Mouse (Mus musculus): ENCODE measurements at regions not wholly inside any gene's neighbourhood (a gene's known extent, or its start where the extent isn't known, plus 50 kb on each side); places are given as distances from the start of the nearest gene placed in this dataset.

GRCm38 (mm10) chr1:61387587-61387986, 251.0 kb upstream of the Pard3b start:
- H3K36me3 ChIP-seq (ENCODE audit: insufficient read depth, low read length), result no peaks in the 10 kb centered on the region
- no peaks in the 10 kb centered on the region for H3K4me1 ChIP-seq (ENCODE audit: insufficient read depth, low read depth, low read length)
- WGBS, result 33% methylated on average over 4 of the region's 4 CpGs
- no peak overlapping the region for H3K27ac ChIP-seq (ENCODE audit: low read length)
- ATAC-seq, result no peak
- no peaks in the 10 kb centered on the region for H3K9me3 ChIP-seq (ENCODE audit: low read length)
- no peak for DNase-seq (ENCODE audit: low spot score)
- H3K27me3 ChIP-seq (replicated peaks; ENCODE audit: insufficient read depth, low read length), result no peaks in the 10 kb centered on the region
- no peak overlapping the region for H3K9ac ChIP-seq (replicated peaks; ENCODE audit: low read depth)
- TF ChIP-seq EP300 (IDR thresholded peaks at IDR 0.05), result no peak
- no peak for TF ChIP-seq CTCF (IDR thresholded peaks at IDR 0.05)
- no peak overlapping the region for H3K4me3 ChIP-seq (ENCODE audit: low read depth, low read length)
- H3K4me2 ChIP-seq (replicated peaks; ENCODE audit: low read depth, low read length), result no peak overlapping the region

GRCm38 (mm10) chr1:61397796-61398195, 240.8 kb upstream of the Pard3b start:
- TF ChIP-seq CTCF (IDR thresholded peaks at IDR 0.05) (no peak), EP300 (IDR thresholded peaks at IDR 0.05) (no peak)
- ATAC-seq (no peak), DNase-seq (ENCODE audit: low spot score) (no peak)
- Histone ChIP-seq H3K9me3 (ENCODE audit: low read length) (no peaks in the 10 kb centered on the region), H3K4me2 (replicated peaks; ENCODE audit: low read depth, low read length) (no peak overlapping the region), H3K27ac (ENCODE audit: low read length) (no peak overlapping the region), H3K27me3 (replicated peaks; ENCODE audit: insufficient read depth, low read length) (no peaks in the 10 kb centered on the region), H3K4me1 (ENCODE audit: insufficient read depth, low read depth, low read length) (no peaks in the 10 kb centered on the region), H3K36me3 (ENCODE audit: insufficient read depth, low read length) (no peaks in the 10 kb centered on the region), H3K4me3 (ENCODE audit: low read depth, low read length) (no peak overlapping the region), H3K9ac (replicated peaks; ENCODE audit: low read depth) (no peak overlapping the region)
- 71% methylated on average over 6 of the region's 6 CpGs for WGBS

- Histone ChIP-seq H3K9ac (replicated peaks; ENCODE audit: low read depth) (no peak overlapping the region), H3K27me3 (replicated peaks; ENCODE audit: insufficient read depth, low read length) (no peaks in the 10 kb centered on the region), H3K4me2 (replicated peaks; ENCODE audit: low read depth, low read length) (peak overlapping the region; percentile 46), H3K36me3 (ENCODE audit: insufficient read depth, low read length) (no peaks in the 10 kb centered on the region), H3K4me3 (ENCODE audit: low read depth, low read length) (peak overlapping the region; percentile 26; the same call in 1 of the 2 replicates), H3K27ac (ENCODE audit: low read length) (no peak overlapping the region), H3K9me3 (ENCODE audit: low read length) (no peaks in the 10 kb centered on the region), H3K4me1 (ENCODE audit: insufficient read depth, low read depth, low read length) (no peaks in the 10 kb centered on the region)
- no peak for DNase-seq (ENCODE audit: low spot score)
- ATAC-seq, result no peak
- 31% methylated on average over 8 of the region's 8 CpGs for WGBS
- TF ChIP-seq EP300 (IDR thresholded peaks at IDR 0.05), result no peak
- no peak for TF ChIP-seq CTCF (IDR thresholded peaks at IDR 0.05)
Measured at GRCm38 (mm10) chr1:61402339-61402738, 236.3 kb upstream of the Pard3b start.

GRCm38 (mm10) chr1:61407201-61407600, 231.4 kb upstream of the Pard3b start:
- no peaks in the 10 kb centered on the region for H3K9me3 ChIP-seq (ENCODE audit: low read length)
- TF ChIP-seq CTCF (IDR thresholded peaks at IDR 0.05) (no peak), EP300 (IDR thresholded peaks at IDR 0.05) (no peak)
- H3K9ac ChIP-seq (replicated peaks; ENCODE audit: low read depth), result no peak overlapping the region
- no peak overlapping the region for H3K4me2 ChIP-seq (replicated peaks; ENCODE audit: low read depth, low read length)
- H3K27me3 ChIP-seq (replicated peaks; ENCODE audit: insufficient read depth, low read length), result no peaks in the 10 kb centered on the region
- no peak for ATAC-seq
- H3K4me3 ChIP-seq (ENCODE audit: low read depth, low read length), result no peak overlapping the region
- no peaks in the 10 kb centered on the region for H3K4me1 ChIP-seq (ENCODE audit: insufficient read depth, low read depth, low read length)
- no peaks in the 10 kb centered on the region for H3K36me3 ChIP-seq (ENCODE audit: insufficient read depth, low read length)
- WGBS, result 80% methylated on average over 9 of the region's 9 CpGs
- DNase-seq (ENCODE audit: low spot score), result no peak
- no peak overlapping the region for H3K27ac ChIP-seq (ENCODE audit: low read length)

GRCm38 (mm10) chr1:61414772-61415171, 223.9 kb upstream of the Pard3b start:
- no peaks in the 10 kb centered on the region for H3K9me3 ChIP-seq (ENCODE audit: low read length)
- no peak for DNase-seq (ENCODE audit: low spot score)
- TF ChIP-seq CTCF (IDR thresholded peaks at IDR 0.05), result no peak
- TF ChIP-seq EP300 (IDR thresholded peaks at IDR 0.05), result no peak
- H3K9ac ChIP-seq (replicated peaks; ENCODE audit: low read depth), result no peak overlapping the region
- H3K27ac ChIP-seq (ENCODE audit: low read length), result no peak overlapping the region
- H3K27me3 ChIP-seq (replicated peaks; ENCODE audit: insufficient read depth, low read length), result no peaks in the 10 kb centered on the region
- H3K36me3 ChIP-seq (ENCODE audit: insufficient read depth, low read length), result no peaks in the 10 kb centered on the region
- H3K4me1 ChIP-seq (ENCODE audit: insufficient read depth, low read depth, low read length), result no peaks in the 10 kb centered on the region
- no peak overlapping the region for H3K4me2 ChIP-seq (replicated peaks; ENCODE audit: low read depth, low read length)
- 35% methylated on average over 2 of the region's 2 CpGs for WGBS
- ATAC-seq, result no peak
- H3K4me3 ChIP-seq (ENCODE audit: low read depth, low read length), result no peak overlapping the region

- ATAC-seq, result peak; percentile 75
- H3K36me3 ChIP-seq (ENCODE audit: insufficient read depth, low read length), result no peaks in the 10 kb centered on the region
- H3K27ac ChIP-seq (ENCODE audit: low read length), result no peak overlapping the region
- TF ChIP-seq CTCF (IDR thresholded peaks at IDR 0.05), result no peak
- TF ChIP-seq EP300 (IDR thresholded peaks at IDR 0.05), result peak; percentile 36; the same call in 1 of the 2 replicates
- no peak overlapping the region for H3K4me3 ChIP-seq (ENCODE audit: low read depth, low read length)
- H3K4me2 ChIP-seq (replicated peaks; ENCODE audit: low read depth, low read length), result peak overlapping the region; percentile 22; the same call in 1 of the 2 replicates
- no peak overlapping the region for H3K9ac ChIP-seq (replicated peaks; ENCODE audit: low read depth)
- no peaks in the 10 kb centered on the region for H3K4me1 ChIP-seq (ENCODE audit: insufficient read depth, low read depth, low read length)
- H3K9me3 ChIP-seq (ENCODE audit: low read length), result no peaks in the 10 kb centered on the region
- 46% methylated on average over 20 of the region's 20 CpGs for WGBS
- peak; percentile 70 for DNase-seq (ENCODE audit: low spot score)
- no peaks in the 10 kb centered on the region for H3K27me3 ChIP-seq (replicated peaks; ENCODE audit: insufficient read depth, low read length)
Measured at GRCm38 (mm10) chr1:61415426-61416195, 223.0 kb upstream of the Pard3b start.

All from lung, postnatal 0 days (tissue).